Mouse (Mus musculus) embryonic facial prominence, embryonic 12.5 days (tissue): Measurements from ENCODE around the gene Ipo5. TPM values are rescaled to one million over a fixed set of nuclear protein-coding genes. Genes with fewer than 3 reads are reported as not detected.

Experiments used
- ATAC-seq: fragments of 200-750 bp; cut with Nextera tagmentation; 2 replicates; pipeline ENCODE4 v1.8.0; 2017; ENCODE audit not compliant: insufficient number of reproducible peaks, insufficient read depth, low FRiP score, low TSS enrichment
- H3K27ac ChIP-seq: fragments of 300-500 bp; sonication (generic); 2 replicates; pipeline ENCODE4 v1.5.1; 2016; ENCODE audit warnings: mild to moderate bottlenecking
- H3K27me3 ChIP-seq: fragments of 300-500 bp; sonication (generic); 2 replicates; pipeline ENCODE4 v1.6.1; 2016; ENCODE audit warnings: mild to moderate bottlenecking, moderate library complexity
- H3K36me3 ChIP-seq: fragments of 300-500 bp; sonication (generic); 2 replicates; pipeline ENCODE4 v1.6.1; 2016; ENCODE audit warnings: mild to moderate bottlenecking
- H3K4me1 ChIP-seq: fragments of 300-500 bp; sonication (generic); 2 replicates; pipeline ENCODE4 v1.6.1; 2016
- H3K4me2 ChIP-seq: fragments of 300-500 bp; sonication (generic); replicated peaks from 2 replicates; pipeline ENCODE4 v1.6.1; 2016; ENCODE audit warnings: mild to moderate bottlenecking, moderate library complexity
- H3K4me3 ChIP-seq: fragments of 300-500 bp; sonication (generic); 2 replicates; pipeline ENCODE4 v1.5.1; 2016; ENCODE audit warnings: mild to moderate bottlenecking
- H3K9ac ChIP-seq: fragments of 300-500 bp; sonication (generic); 2 replicates; pipeline ENCODE4 v1.6.1; 2016; ENCODE audit warnings: mild to moderate bottlenecking, moderate library complexity
- H3K9me3 ChIP-seq: fragments of 300-500 bp; sonication (generic); 2 replicates; pipeline ENCODE4 v1.6.1; 2016; ENCODE audit warnings: mild to moderate bottlenecking, moderate library complexity
- WGBS: fragments of 180-500 bp; shearing (Covaris S2); methylation state at CpG from one replicate; pipeline ENCODE4 v1.1.7; 2016; 5-methylcytosine and 5-hydroxymethylcytosine counted together
- polyA plus RNA-seq: library from polyadenylated mRNA; unstranded; fragments of >200 nt; fragmentation: Nextera tagmentation; extraction: Ambion mirVana; gene quantifications from 2 replicates; pipeline ENCODE4 v1.2.1, GENCODE M21; 2016

Ipo5 gene
- polyA plus RNA-seq, 1 experiment from 2014 or later, result 102 TPM

GRCm38 (mm10) chr14:120924044-120924443, 13.0 kb downstream of the Ipo5 start:
- no peak overlapping the region for H3K4me3 ChIP-seq
- no peak overlapping the region for H3K4me2 ChIP-seq
- no peaks in the 10 kb centered on the region for H3K27me3 ChIP-seq
- 96% methylated on average over 4 of the region's 4 CpGs for WGBS
- H3K27ac ChIP-seq, result no peak overlapping the region
- H3K9ac ChIP-seq, result no peak overlapping the region
- no peak for ATAC-seq
- no peaks in the 10 kb centered on the region for H3K4me1 ChIP-seq
- H3K9me3 ChIP-seq, result no peaks in the 10 kb centered on the region
- H3K36me3 ChIP-seq, result peaks cover 85% of the 10 kb centered on the region

DNA sequence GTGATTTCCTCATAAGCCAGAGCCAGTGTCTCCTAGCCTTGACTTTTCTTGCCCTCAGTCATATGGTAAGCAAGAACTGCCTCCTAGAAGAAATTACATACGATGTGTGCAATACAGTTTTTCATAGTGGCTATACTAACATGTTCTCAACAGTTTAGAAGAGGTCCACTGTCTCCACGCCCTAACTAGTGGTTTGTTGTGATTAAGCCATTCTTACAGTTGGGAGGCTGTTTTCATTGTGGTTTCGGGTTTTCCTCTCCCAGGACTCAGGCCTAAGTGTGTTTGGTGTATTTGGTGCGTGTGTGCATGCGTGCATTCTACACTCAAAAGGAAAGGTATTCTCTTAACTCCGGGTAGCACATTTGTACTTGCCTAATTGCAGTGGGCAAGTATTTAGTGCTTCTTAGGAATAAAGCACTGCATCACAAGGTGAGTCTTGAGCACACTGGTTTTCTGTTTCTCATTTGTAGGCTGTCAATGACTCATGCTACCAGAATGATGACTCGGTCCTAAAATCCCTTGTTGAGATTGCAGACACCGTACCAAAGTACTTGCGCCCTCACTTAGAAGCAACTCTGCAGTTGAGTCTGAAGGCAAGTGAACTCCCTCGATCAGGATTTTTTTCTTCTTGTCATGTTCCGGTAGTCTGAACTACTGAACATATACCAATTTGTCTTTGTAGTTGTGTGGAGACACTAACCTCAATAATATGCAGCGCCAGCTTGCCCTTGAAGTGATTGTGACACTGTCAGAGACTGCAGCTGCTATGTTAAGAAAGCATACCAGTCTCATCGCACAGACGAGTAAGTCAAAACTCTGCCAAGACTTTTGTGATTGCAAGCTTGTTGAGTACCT, 14.9 kb downstream of the Ipo5 start:
- Histone ChIP-seq H3K9me3 (no peaks in the 10 kb centered on the region), H3K27me3 (no peaks in the 10 kb centered on the region), H3K36me3 (peaks cover 88% of the 10 kb centered on the region), H3K4me2 (no peak overlapping the region), H3K4me3 (no peak overlapping the region), H3K27ac (no peak overlapping the region), H3K4me1 (no peaks in the 10 kb centered on the region), H3K9ac (no peak overlapping the region)
- ATAC-seq, result no peak
- WGBS, result 92% methylated on average over 14 of the region's 14 CpGs

DNA sequence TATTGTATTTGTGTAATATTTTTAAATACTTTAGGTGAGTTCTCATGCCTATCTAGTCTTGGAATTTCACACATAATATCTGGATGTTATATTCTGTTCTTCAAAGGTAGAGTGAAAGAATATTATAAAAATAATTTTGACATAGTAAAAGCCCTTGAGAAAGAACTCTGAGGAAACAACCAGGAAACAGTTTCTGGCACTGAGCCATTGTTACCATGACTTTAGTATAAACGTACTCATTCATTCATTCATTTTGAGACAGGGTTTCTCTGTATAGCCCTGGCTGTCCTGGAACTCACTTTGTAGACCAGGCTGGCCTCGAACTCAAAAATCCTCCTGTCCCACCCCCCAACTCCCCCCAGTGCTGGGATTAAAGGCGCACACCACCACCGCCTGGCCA, 20.2 kb downstream of the Ipo5 start:
- Histone ChIP-seq H3K4me2 (no peak overlapping the region), H3K36me3 (peaks cover 78% of the 10 kb centered on the region), H3K4me1 (no peaks in the 10 kb centered on the region), H3K9ac (no peak overlapping the region), H3K27me3 (no peaks in the 10 kb centered on the region), H3K27ac (no peak overlapping the region), H3K4me3 (no peak overlapping the region), H3K9me3 (no peaks in the 10 kb centered on the region)
- WGBS, result 90% methylated on average over 4 of the region's 4 CpGs
- no peak for ATAC-seq

- H3K4me1 ChIP-seq, result no peaks in the 10 kb centered on the region
- no peak overlapping the region for H3K4me2 ChIP-seq
- peaks cover 79% of the 10 kb centered on the region for H3K36me3 ChIP-seq
- H3K27me3 ChIP-seq, result no peaks in the 10 kb centered on the region
- no peak overlapping the region for H3K4me3 ChIP-seq
- no peak for ATAC-seq
- no peaks in the 10 kb centered on the region for H3K9me3 ChIP-seq
- no peak overlapping the region for H3K27ac ChIP-seq
- H3K9ac ChIP-seq, result no peak overlapping the region
- WGBS, result 90% methylated on average over 8 of the region's 8 CpGs
Measured at GRCm38 (mm10) chr14:120933624-120934023, 22.6 kb downstream of the Ipo5 start.

DNA sequence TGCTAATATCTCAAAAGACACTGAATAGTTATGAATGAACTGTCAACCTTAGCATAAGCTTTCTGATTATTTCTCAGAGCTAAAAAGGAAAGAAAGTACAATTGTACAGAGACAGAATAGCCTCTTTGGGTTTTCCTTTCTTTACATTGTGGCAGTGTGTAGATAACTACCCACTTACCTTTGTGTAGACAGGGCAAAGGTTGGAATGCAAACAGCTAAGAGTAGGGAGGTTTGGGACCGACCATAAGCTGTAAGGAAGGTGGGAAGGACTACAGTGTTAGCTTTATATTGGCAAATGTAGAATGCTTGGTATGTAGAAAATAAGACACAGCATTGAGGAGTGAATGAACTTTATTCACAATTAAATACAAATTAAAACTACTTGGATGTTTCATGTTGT, 26.1 kb downstream of the Ipo5 start:
- Histone ChIP-seq H3K27me3 (no peaks in the 10 kb centered on the region), H3K9me3 (no peaks in the 10 kb centered on the region), H3K4me2 (no peak overlapping the region), H3K27ac (no peak overlapping the region), H3K9ac (no peak overlapping the region), H3K4me1 (no peaks in the 10 kb centered on the region), H3K36me3 (peaks cover 93% of the 10 kb centered on the region), H3K4me3 (no peak overlapping the region)
- ATAC-seq, result no peak
- WGBS, result 79% methylated on average over 1 of the region's 1 CpGs

DNA sequence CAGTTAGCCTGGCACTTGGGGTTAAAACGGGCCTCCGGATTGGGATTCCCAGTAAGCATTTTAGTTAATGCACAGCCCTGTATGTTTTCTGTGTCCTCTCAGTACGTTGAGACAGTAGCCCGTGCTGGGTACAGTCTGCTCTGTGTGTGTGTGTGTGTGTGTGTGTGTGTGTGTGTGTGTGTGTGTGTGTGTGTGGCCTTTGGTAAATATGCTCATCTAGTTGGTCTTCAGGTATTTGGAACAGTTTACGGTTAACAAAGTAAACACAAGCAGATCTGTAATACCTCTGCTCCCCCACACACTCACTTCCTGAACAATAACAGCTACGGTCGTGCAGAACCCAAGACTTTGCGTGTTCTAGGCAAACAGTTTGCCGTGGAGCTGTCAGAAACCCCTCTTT, 31.8 kb downstream of the Ipo5 start:
- H3K27ac ChIP-seq, result no peak overlapping the region
- ATAC-seq, result no peak
- no peak overlapping the region for H3K4me2 ChIP-seq
- H3K4me1 ChIP-seq, result no peaks in the 10 kb centered on the region
- H3K36me3 ChIP-seq, result peaks cover 86% of the 10 kb centered on the region
- no peaks in the 10 kb centered on the region for H3K9me3 ChIP-seq
- WGBS, result 81% methylated on average over 9 of the region's 9 CpGs
- H3K27me3 ChIP-seq, result no peaks in the 10 kb centered on the region
- no peak overlapping the region for H3K4me3 ChIP-seq
- no peak overlapping the region for H3K9ac ChIP-seq

GRCm38 (mm10) chr14:120945146-120945545, 34.1 kb downstream of the Ipo5 start:
- WGBS, result 76% methylated on average over 7 of the region's 7 CpGs
- Histone ChIP-seq H3K9ac (no peak overlapping the region), H3K9me3 (peaks cover 6% of the 10 kb centered on the region), H3K4me1 (no peaks in the 10 kb centered on the region), H3K4me2 (no peak overlapping the region), H3K27me3 (no peaks in the 10 kb centered on the region), H3K27ac (no peak overlapping the region), H3K36me3 (peaks cover 84% of the 10 kb centered on the region), H3K4me3 (no peak overlapping the region)
- no peak for ATAC-seq

GRCm38 (mm10) chr14:120947104-120947503, 36.1 kb downstream of the Ipo5 start:
- Histone ChIP-seq H3K4me2 (no peak overlapping the region), H3K27ac (no peak overlapping the region), H3K9ac (no peak overlapping the region), H3K36me3 (peaks cover 67% of the 10 kb centered on the region), H3K4me3 (no peak overlapping the region), H3K9me3 (peaks cover 6% of the 10 kb centered on the region), H3K4me1 (no peaks in the 10 kb centered on the region), H3K27me3 (no peaks in the 10 kb centered on the region)
- WGBS, result 77% methylated on average over 8 of the region's 8 CpGs
- ATAC-seq, result no peak

- H3K4me2 ChIP-seq, result no peak overlapping the region
- H3K27me3 ChIP-seq, result no peaks in the 10 kb centered on the region
- ATAC-seq, result no peak
- WGBS, result 94% methylated on average over 5 of the region's 5 CpGs
- H3K36me3 ChIP-seq, result peaks cover 48% of the 10 kb centered on the region
- H3K9me3 ChIP-seq, result peaks cover 6% of the 10 kb centered on the region
- no peak overlapping the region for H3K9ac ChIP-seq
- H3K4me3 ChIP-seq, result no peak overlapping the region
- H3K27ac ChIP-seq, result no peak overlapping the region
- H3K4me1 ChIP-seq, result no peaks in the 10 kb centered on the region
Measured at GRCm38 (mm10) chr14:120949002-120949401, 38.0 kb downstream of the Ipo5 start.

- ATAC-seq, result no peak
- 89% methylated on average over 2 of the region's 2 CpGs for WGBS
- H3K27ac ChIP-seq, result no peak overlapping the region
- H3K4me1 ChIP-seq, result no peaks in the 10 kb centered on the region
- H3K4me2 ChIP-seq, result no peak overlapping the region
- no peak overlapping the region for H3K4me3 ChIP-seq
- H3K36me3 ChIP-seq, result peaks cover 39% of the 10 kb centered on the region
- no peaks in the 10 kb centered on the region for H3K27me3 ChIP-seq
- peaks cover 6% of the 10 kb centered on the region for H3K9me3 ChIP-seq
- no peak overlapping the region for H3K9ac ChIP-seq
Measured at GRCm38 (mm10) chr14:120950068-120950467, 39.0 kb downstream of the Ipo5 start.

DNA sequence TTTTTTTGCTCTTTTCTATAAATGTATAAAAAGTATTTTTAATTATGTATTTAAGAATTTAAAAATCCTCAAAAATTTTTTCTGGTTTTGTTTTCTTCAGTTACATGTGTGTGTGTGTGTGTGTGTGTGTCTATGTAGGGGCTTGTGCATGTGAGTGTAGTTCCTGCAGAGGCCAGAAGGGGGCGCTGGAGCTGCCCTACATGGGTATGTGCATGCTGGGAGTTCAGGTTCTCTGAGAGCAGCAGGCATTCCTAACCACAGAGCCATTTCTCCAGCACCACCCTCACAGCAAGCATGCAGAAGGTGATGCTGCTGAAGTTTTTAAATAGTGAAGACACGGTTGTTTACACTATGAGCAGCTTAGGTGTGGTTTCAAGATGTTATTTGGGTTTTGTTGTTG, 41.4 kb downstream of the Ipo5 start:
- no peak overlapping the region for H3K9ac ChIP-seq
- peaks cover 6% of the 10 kb centered on the region for H3K9me3 ChIP-seq
- no peak overlapping the region for H3K4me3 ChIP-seq
- no peak overlapping the region for H3K4me2 ChIP-seq
- no peak overlapping the region for H3K27ac ChIP-seq
- no peak for ATAC-seq
- H3K36me3 ChIP-seq, result peaks cover 23% of the 10 kb centered on the region
- H3K4me1 ChIP-seq, result no peaks in the 10 kb centered on the region
- WGBS, result 50% methylated on average over 2 of the region's 2 CpGs
- H3K27me3 ChIP-seq, result no peaks in the 10 kb centered on the region

DNA sequence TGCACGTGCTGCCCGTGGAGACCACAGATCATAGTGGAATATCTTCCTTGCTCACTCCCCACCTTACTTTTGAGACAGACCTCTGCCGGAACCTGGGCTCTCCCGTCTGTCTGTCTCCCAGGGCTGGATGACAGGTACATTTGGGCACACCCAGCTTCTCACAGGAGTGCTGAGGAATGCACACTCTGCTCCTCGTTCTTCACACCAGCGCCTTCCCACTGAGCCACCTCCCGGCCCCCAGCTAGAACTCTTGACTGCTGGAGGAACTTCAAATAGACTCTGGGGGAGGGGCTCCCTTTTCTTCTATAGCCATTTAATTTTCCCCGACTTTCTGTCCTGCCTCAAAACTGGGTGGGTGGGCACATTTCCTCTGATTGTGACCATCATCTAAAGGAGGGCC, 49.5 kb downstream of the Ipo5 start:
- Histone ChIP-seq H3K4me2 (no peak overlapping the region), H3K27ac (no peak overlapping the region)
- ATAC-seq, result no peak

More for the DNA sequence above, 49.5 kb downstream of the Ipo5 start:
- Histone ChIP-seq H3K4me3 (no peak overlapping the region), H3K4me1 (no peaks in the 10 kb centered on the region), H3K27me3 (no peaks in the 10 kb centered on the region), H3K9me3 (no peaks in the 10 kb centered on the region), H3K9ac (no peak overlapping the region), H3K36me3 (no peaks in the 10 kb centered on the region)
- WGBS, result 63% methylated on average over 8 of the region's 8 CpGs
